ENCODE assay signal across 16 mouse cellular contexts in genomic region chr3:117107378-117107777, GRCm38 (mm10).
"Had no signal": no experiment of that assay in that cellular context is flagged by ENCODE, and none has a peak within 500 bp of the region (broad histone marks: within the 10 kb centered on the region; RNA-seq: fewer than 3 reads in every experiment).

No protein-coding gene starts in this region.

- DNase-seq: kidney, adult 2 months; kidney, postnatal 4 days; left cerebral cortex, postnatal 4 days; liver, embryonic 13.5 days; lung, adult 2 months; lung, postnatal 36 days; right cerebral cortex, adult 18-20 months; right cerebral cortex, postnatal 14 days; right cerebral cortex, postnatal 4 days; thymus, adult 18-20 months; thymus, postnatal 36 days had no signal

- H3K27ac ChIP-seq: kidney, postnatal 0 days; liver, embryonic 13.5 days; neural tube, embryonic 15.5 days had no signal

- ATAC-seq: intestine, postnatal 0 days; midbrain, embryonic 16.5 days had no signal

- H3K4me3 ChIP-seq: liver, embryonic 13.5 days; myocyte; neural tube, embryonic 15.5 days had no signal

- H3K27me3 ChIP-seq: liver, embryonic 13.5 days; neural tube, embryonic 15.5 days had no signal

- H3K9ac ChIP-seq: liver, embryonic 13.5 days; neural tube, embryonic 15.5 days had no signal

- H3K36me3 ChIP-seq: liver, embryonic 13.5 days; neural tube, embryonic 15.5 days had no signal

- H3K4me1 ChIP-seq: liver, embryonic 13.5 days; neural tube, embryonic 15.5 days had no signal

- H3K4me2 ChIP-seq: liver, embryonic 13.5 days; neural tube, embryonic 15.5 days had no signal

- H3K9me3 ChIP-seq: liver, embryonic 13.5 days; neural tube, embryonic 15.5 days had no signal
